Mouse (Mus musculus): Measurements from ENCODE around the gene Pdx1. TPM values are rescaled to one million over a fixed set of nuclear protein-coding genes. Genes with fewer than 3 reads are reported as not detected.

The Pdx1 gene
- polyA plus RNA-seq, 1 experiment from 2014 or later: not detected

GRCm38 (mm10) chr5:147322183-147322582, 52.4 kb downstream of the Pdx1 start, which contains the start of gene Urad:
Gene Urad, minus strand, starts transcription at chr5:147322440.
- no peak within 1 kb of the TSS for H3K9ac ChIP-seq
- no peaks in the 10 kb centered on the region for H3K36me3 ChIP-seq
- H3K4me2 ChIP-seq: no peak within 1 kb of the TSS
- H3K4me3 ChIP-seq: no peak within 1 kb of the TSS
- 75% methylated on average over 8 of the region's 8 CpGs for WGBS
- no peak within 1 kb of the TSS for H3K27ac ChIP-seq
- no peaks in the 10 kb centered on the region for H3K9me3 ChIP-seq
- H3K4me1 ChIP-seq (replicated peaks): no peaks in the 10 kb centered on the region
- H3K27me3 ChIP-seq: peaks cover 62% of the 10 kb centered on the region
- ATAC-seq (ENCODE audit: low FRiP score): no peak

- no peak overlapping the region for H3K27ac ChIP-seq
- no peak overlapping the region for H3K9ac ChIP-seq
- H3K9me3 ChIP-seq: no peaks in the 10 kb centered on the region
- H3K36me3 ChIP-seq: no peaks in the 10 kb centered on the region
- no peaks in the 10 kb centered on the region for H3K4me1 ChIP-seq (replicated peaks)
- ATAC-seq (ENCODE audit: low FRiP score): 0 out of 2 replicates have a peak, but pooled peaks have one; percentile 36
- H3K27me3 ChIP-seq: peaks cover 50% of the 10 kb centered on the region
- no peak overlapping the region for H3K4me2 ChIP-seq
- WGBS: 21% methylated on average over 17 of the region's 17 CpGs
- no peak overlapping the region for H3K4me3 ChIP-seq
Measured at GRCm38 (mm10) chr5:147323237-147323917, 53.6 kb downstream of the Pdx1 start.

Small RNA genes lying within 50 kb of the gene (microRNA-seq; reads per million reads assigned to microRNA genes)
- not detected for gene Mir7k

Other genes with a start within 250 kb of the Pdx1 start
- gene Lnx2, start 193.4 kb upstream of the Pdx1 start, polyA plus RNA-seq (2015; fragmentation: Nextera tagmentation; extraction: Ambion mirVana): 4.3 and 4.7 TPM in 2 replicates
- 103 and 107 TPM in 2 replicates for gene Polr1d, start 192.9 kb upstream of the Pdx1 start, polyA plus RNA-seq (2015; fragmentation: Nextera tagmentation; extraction: Ambion mirVana)
- 5.8 and 7.2 TPM in 2 replicates for gene Gsx1, start 81.3 kb upstream of the Pdx1 start, polyA plus RNA-seq (2015; fragmentation: Nextera tagmentation; extraction: Ambion mirVana)
- 0.08 TPM in 1 of 2 replicates, not detected in the other for gene Cdx2, start 37.3 kb downstream of the Pdx1 start, polyA plus RNA-seq (2015; fragmentation: Nextera tagmentation; extraction: Ambion mirVana)
- not detected in 2 replicates for gene Urad, start 52.5 kb downstream of the Pdx1 start, polyA plus RNA-seq (2015; fragmentation: Nextera tagmentation; extraction: Ambion mirVana)
- gene Flt3, start 130.5 kb downstream of the Pdx1 start, polyA plus RNA-seq (2015; fragmentation: Nextera tagmentation; extraction: Ambion mirVana): 0.36 and 0.40 TPM in 2 replicates
- gene Pan3, start 160.2 kb downstream of the Pdx1 start, polyA plus RNA-seq (2015; fragmentation: Nextera tagmentation; extraction: Ambion mirVana): 61.1 and 63.5 TPM in 2 replicates

Measured in hindbrain, embryonic 13.5 days (tissue).